Mouse (Mus musculus): ENCODE data around the gene Celf6. TPM values are rescaled to one million over a fixed set of nuclear protein-coding genes. Genes with fewer than 3 reads are reported as not detected.

Celf6 gene
- polyA plus RNA-seq, 1 experiment from 2014 or later: 0.34 TPM

DNA sequence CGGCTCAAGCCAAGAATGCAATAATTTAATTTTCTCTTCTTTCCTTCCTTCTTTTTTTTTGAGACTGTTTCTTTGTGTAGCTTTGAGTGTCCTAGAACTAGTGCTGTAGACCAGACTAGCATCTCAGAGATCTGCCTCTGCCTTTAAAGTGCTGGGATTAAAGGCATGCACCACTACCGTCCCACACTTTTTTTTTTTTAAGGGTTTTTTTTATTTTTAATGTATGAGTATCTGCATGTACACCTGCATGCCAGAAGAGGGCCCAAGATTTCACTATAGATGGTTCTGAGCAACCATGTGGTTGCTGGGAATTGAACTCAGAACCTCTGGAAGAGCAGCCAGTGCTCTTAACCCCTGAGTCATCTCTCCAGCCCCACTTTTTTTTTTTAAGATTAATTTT lies 38.1 kb downstream of the Celf6 start:
- Histone ChIP-seq H3K27me3 (ENCODE audit: control insufficient read depth, insufficient read depth, low read length) (no peaks in the 10 kb centered on the region), H3K4me2 (ENCODE audit: low read length) (no peak overlapping the region), H3K4me1 (ENCODE audit: control insufficient read depth in 2 of 2, insufficient read depth in 2 of 2, low read length in 2 of 2) (peaks cover 0 to 6% of the 10 kb centered on the region in 2 experiments; a peak in 3 of 4 replicates), H3K4me3 (ENCODE audit: control insufficient read depth in 1 of 2, insufficient read depth in 1 of 2, low read depth in 1 of 2, low read length in 2 of 2) (no peak overlapping the region), H3K36me3 (ENCODE audit: control insufficient read depth, insufficient read depth, low read length) (peaks cover 3% of the 10 kb centered on the region; the same call in 1 of the 2 replicates), H3K27ac (replicated peaks in 1 of 2; ENCODE audit: control insufficient read depth in 1 of 2, insufficient read depth in 1 of 2, low read depth in 2 of 2, low read length in 2 of 2) (no peak overlapping the region), H3K9me3 (ENCODE audit: control insufficient read depth, low read length) (no peaks in the 10 kb centered on the region), H3K9ac (ENCODE audit: low read length) (no peak overlapping the region)
- no peak for ATAC-seq (ENCODE audit: insufficient number of reproducible peaks, insufficient read depth, low FRiP score, low read depth)
- 89% methylated on average over 2 of the region's 2 CpGs for WGBS

DNA sequence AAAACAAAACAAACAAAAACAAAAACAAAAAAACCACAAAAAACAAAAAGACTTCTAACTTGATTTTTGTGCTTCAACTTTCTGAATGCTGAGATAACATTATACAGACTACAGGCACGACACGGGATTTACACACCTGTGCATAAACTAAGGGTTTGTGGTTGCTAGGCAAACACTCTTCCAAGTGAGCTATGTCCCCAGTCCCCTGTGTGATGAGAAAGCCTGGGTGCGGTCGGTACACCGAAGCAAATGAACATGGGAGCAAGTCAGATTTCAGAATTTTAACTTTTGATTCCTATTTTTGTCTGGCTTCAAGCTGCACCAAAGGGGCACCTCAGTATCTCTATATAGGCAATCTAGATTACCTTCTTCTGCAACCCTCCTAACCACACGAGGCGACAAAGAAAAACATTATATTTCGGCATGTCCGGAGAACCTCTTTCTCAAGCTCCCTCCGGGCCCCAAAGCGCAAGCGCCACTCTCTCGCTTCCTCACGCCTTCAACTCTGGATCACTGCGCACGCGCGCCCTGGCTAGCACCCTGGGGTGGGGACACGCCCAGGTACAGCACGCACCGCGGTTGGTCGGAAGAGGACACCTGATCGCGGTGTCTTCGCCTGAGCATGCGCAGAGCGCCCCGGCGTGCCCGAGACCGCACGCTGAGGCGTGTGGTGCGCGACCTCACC lies 39.0 kb downstream of the Celf6 start, which contains the start of gene Parp6:
Gene Parp6, plus strand, starts transcription at position 663 of the 685 bp plus-strand sequence.
- WGBS: 1% methylated on average over 36 of the region's 36 CpGs
- H3K9me3 ChIP-seq (ENCODE audit: control insufficient read depth, low read length): no peaks in the 10 kb centered on the region
- H3K4me2 ChIP-seq (ENCODE audit: low read length): peak within 1 kb of the TSS; percentile 72
- peak within 1 kb of the TSS; percentile 91 to 98 for H3K4me3 ChIP-seq (ENCODE audit: control insufficient read depth in 1 of 2, insufficient read depth in 1 of 2, low read depth in 1 of 2, low read length in 2 of 2)
- H3K36me3 ChIP-seq (ENCODE audit: control insufficient read depth, insufficient read depth, low read length): peaks cover 3% of the 10 kb centered on the region; the same call in 1 of the 2 replicates
- H3K27ac ChIP-seq (replicated peaks in 1 of 2; ENCODE audit: control insufficient read depth in 1 of 2, insufficient read depth in 1 of 2, low read depth in 2 of 2, low read length in 2 of 2): peak within 1 kb of the TSS; percentile 92 to 95
- peak; percentile 100 for ATAC-seq (ENCODE audit: insufficient number of reproducible peaks, insufficient read depth, low FRiP score, low read depth)
- H3K4me1 ChIP-seq (ENCODE audit: control insufficient read depth in 2 of 2, insufficient read depth in 2 of 2, low read length in 2 of 2): peaks cover 0 to 6% of the 10 kb centered on the region in 2 experiments; a peak in 3 of 4 replicates
- no peaks in the 10 kb centered on the region for H3K27me3 ChIP-seq (ENCODE audit: control insufficient read depth, insufficient read depth, low read length)
- peak within 1 kb of the TSS; percentile 93 for H3K9ac ChIP-seq (ENCODE audit: low read length)

- H3K4me2 ChIP-seq (ENCODE audit: low read length): peak overlapping the region; percentile 72
- peak overlapping the region; percentile 92 to 95 for H3K27ac ChIP-seq (replicated peaks in 1 of 2; ENCODE audit: control insufficient read depth in 1 of 2, insufficient read depth in 1 of 2, low read depth in 2 of 2, low read length in 2 of 2)
- H3K9ac ChIP-seq (ENCODE audit: low read length): peak overlapping the region; percentile 93
- H3K4me1 ChIP-seq (ENCODE audit: control insufficient read depth in 2 of 2, insufficient read depth in 2 of 2, low read length in 2 of 2): peaks cover 0 to 6% of the 10 kb centered on the region in 2 experiments; a peak in 3 of 4 replicates
- H3K36me3 ChIP-seq (ENCODE audit: control insufficient read depth, insufficient read depth, low read length): peaks cover 9% of the 10 kb centered on the region
- H3K9me3 ChIP-seq (ENCODE audit: control insufficient read depth, low read length): no peaks in the 10 kb centered on the region
- WGBS: under 1% methylated on average over 57 of the region's 58 CpGs
- no peak; the same call in 1 of the 2 replicates for ATAC-seq (ENCODE audit: insufficient number of reproducible peaks, insufficient read depth, low FRiP score, low read depth)
- no peaks in the 10 kb centered on the region for H3K27me3 ChIP-seq (ENCODE audit: control insufficient read depth, insufficient read depth, low read length)
- H3K4me3 ChIP-seq (ENCODE audit: control insufficient read depth in 1 of 2, insufficient read depth in 1 of 2, low read depth in 1 of 2, low read length in 2 of 2): peak overlapping the region; percentile 91 to 98
Measured at GRCm38 (mm10) chr9:59617307-59617973, 39.7 kb downstream of the Celf6 start.

GRCm38 (mm10) chr9:59638372-59638771 lies 60.7 kb downstream of the Celf6 start:
- H3K9ac ChIP-seq (ENCODE audit: low read length): no peak overlapping the region
- no peak overlapping the region for H3K4me2 ChIP-seq (ENCODE audit: low read length)
- H3K27ac ChIP-seq (replicated peaks in 1 of 2; ENCODE audit: control insufficient read depth in 1 of 2, insufficient read depth in 1 of 2, low read depth in 2 of 2, low read length in 2 of 2): no peak overlapping the region
- no peak overlapping the region for H3K4me3 ChIP-seq (ENCODE audit: control insufficient read depth in 1 of 2, insufficient read depth in 1 of 2, low read depth in 1 of 2, low read length in 2 of 2)
- H3K9me3 ChIP-seq (ENCODE audit: control insufficient read depth, low read length): no peaks in the 10 kb centered on the region
- H3K27me3 ChIP-seq (ENCODE audit: control insufficient read depth, insufficient read depth, low read length): no peaks in the 10 kb centered on the region
- no peak for ATAC-seq (ENCODE audit: insufficient number of reproducible peaks, insufficient read depth, low FRiP score, low read depth)
- no peaks in the 10 kb centered on the region for H3K4me1 ChIP-seq (ENCODE audit: control insufficient read depth in 2 of 2, insufficient read depth in 2 of 2, low read length in 2 of 2)
- H3K36me3 ChIP-seq (ENCODE audit: control insufficient read depth, insufficient read depth, low read length): peaks cover 88% of the 10 kb centered on the region
- WGBS: 79% methylated on average over 1 of the region's 1 CpGs

DNA sequence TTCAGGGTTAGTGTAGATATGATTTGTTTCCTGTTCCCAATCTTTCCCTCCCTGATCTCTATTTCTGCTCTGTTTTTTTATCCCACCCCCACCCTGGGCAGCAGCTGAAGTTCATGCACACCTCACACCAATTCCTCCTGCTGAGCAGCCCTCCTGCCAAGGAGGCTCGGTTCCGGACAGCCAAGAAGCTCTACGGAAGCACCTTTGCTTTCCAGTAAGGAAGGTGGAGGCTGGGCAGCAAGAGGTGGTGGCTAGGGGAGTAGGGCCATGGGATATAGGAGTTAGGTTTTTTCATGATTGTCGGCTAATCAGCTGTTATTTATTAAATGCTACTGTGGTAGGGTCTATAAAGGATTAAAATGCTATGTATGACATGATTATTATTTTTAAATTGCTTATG lies 62.2 kb downstream of the Celf6 start:
- no peak for ATAC-seq (ENCODE audit: insufficient number of reproducible peaks, insufficient read depth, low FRiP score, low read depth)

GRCm38 (mm10) chr9:59641320-59641719 lies 63.6 kb downstream of the Celf6 start:
- no peaks in the 10 kb centered on the region for H3K4me1 ChIP-seq (ENCODE audit: control insufficient read depth in 2 of 2, insufficient read depth in 2 of 2, low read length in 2 of 2)
- WGBS: 85% methylated on average over 2 of the region's 2 CpGs
- H3K9ac ChIP-seq (ENCODE audit: low read length): no peak overlapping the region
- no peaks in the 10 kb centered on the region for H3K9me3 ChIP-seq (ENCODE audit: control insufficient read depth, low read length)
- H3K27me3 ChIP-seq (ENCODE audit: control insufficient read depth, insufficient read depth, low read length): no peaks in the 10 kb centered on the region
- no peak overlapping the region for H3K27ac ChIP-seq (replicated peaks in 1 of 2; ENCODE audit: control insufficient read depth in 1 of 2, insufficient read depth in 1 of 2, low read depth in 2 of 2, low read length in 2 of 2)
- H3K4me3 ChIP-seq (ENCODE audit: control insufficient read depth in 1 of 2, insufficient read depth in 1 of 2, low read depth in 1 of 2, low read length in 2 of 2): no peak overlapping the region
- ATAC-seq (ENCODE audit: insufficient number of reproducible peaks, insufficient read depth, low FRiP score, low read depth): no peak
- peaks cover 84% of the 10 kb centered on the region for H3K36me3 ChIP-seq (ENCODE audit: control insufficient read depth, insufficient read depth, low read length)
- H3K4me2 ChIP-seq (ENCODE audit: low read length): no peak overlapping the region

More for the DNA sequence above, 62.2 kb downstream of the Celf6 start:
- Histone ChIP-seq H3K4me3 (ENCODE audit: control insufficient read depth in 1 of 2, insufficient read depth in 1 of 2, low read depth in 1 of 2, low read length in 2 of 2) (no peak overlapping the region), H3K4me2 (ENCODE audit: low read length) (no peak overlapping the region), H3K27ac (replicated peaks in 1 of 2; ENCODE audit: control insufficient read depth in 1 of 2, insufficient read depth in 1 of 2, low read depth in 2 of 2, low read length in 2 of 2) (no peak overlapping the region), H3K9ac (ENCODE audit: low read length) (no peak overlapping the region), H3K36me3 (ENCODE audit: control insufficient read depth, insufficient read depth, low read length) (peaks cover 86% of the 10 kb centered on the region), H3K4me1 (ENCODE audit: control insufficient read depth in 2 of 2, insufficient read depth in 2 of 2, low read length in 2 of 2) (no peaks in the 10 kb centered on the region), H3K9me3 (ENCODE audit: control insufficient read depth, low read length) (no peaks in the 10 kb centered on the region), H3K27me3 (ENCODE audit: control insufficient read depth, insufficient read depth, low read length) (no peaks in the 10 kb centered on the region)
- WGBS: 84% methylated on average over 4 of the region's 4 CpGs

DNA sequence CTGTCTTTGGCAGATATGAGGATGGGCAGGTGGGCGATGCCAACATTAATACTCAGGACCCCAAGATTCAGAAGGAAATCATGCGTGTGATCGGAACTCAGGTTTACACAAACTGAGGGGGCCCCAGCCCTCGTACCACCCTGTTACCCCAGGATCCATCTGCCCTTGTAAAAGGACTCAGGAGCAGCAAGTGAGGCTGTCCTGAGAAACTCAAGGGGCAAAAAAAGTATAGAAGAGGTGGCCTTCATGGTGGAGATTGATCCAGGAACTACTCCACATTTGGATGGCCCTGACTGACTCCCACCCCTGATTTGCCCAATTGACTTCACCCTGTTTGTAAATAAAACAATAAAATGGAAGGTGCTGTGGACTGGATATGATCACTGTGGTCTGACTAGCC lies 72.2 kb downstream of the Celf6 start:
- H3K9ac ChIP-seq (ENCODE audit: low read length): no peak overlapping the region
- ATAC-seq (ENCODE audit: insufficient number of reproducible peaks, insufficient read depth, low FRiP score, low read depth): no peak
- no peaks in the 10 kb centered on the region for H3K9me3 ChIP-seq (ENCODE audit: control insufficient read depth, low read length)
- H3K4me1 ChIP-seq (ENCODE audit: control insufficient read depth in 2 of 2, insufficient read depth in 2 of 2, low read length in 2 of 2): no peaks in the 10 kb centered on the region
- H3K27me3 ChIP-seq (ENCODE audit: control insufficient read depth, insufficient read depth, low read length): no peaks in the 10 kb centered on the region
- 94% methylated on average over 4 of the region's 4 CpGs for WGBS
- H3K36me3 ChIP-seq (ENCODE audit: control insufficient read depth, insufficient read depth, low read length): peaks cover 58% of the 10 kb centered on the region
- no peak overlapping the region for H3K4me3 ChIP-seq (ENCODE audit: control insufficient read depth in 1 of 2, insufficient read depth in 1 of 2, low read depth in 1 of 2, low read length in 2 of 2)
- H3K27ac ChIP-seq (replicated peaks in 1 of 2; ENCODE audit: control insufficient read depth in 1 of 2, insufficient read depth in 1 of 2, low read depth in 2 of 2, low read length in 2 of 2): no peak overlapping the region
- no peak overlapping the region for H3K4me2 ChIP-seq (ENCODE audit: low read length)
